Mouse (Mus musculus) inflammation-experienced regulatory T-cells, adult 16 weeks (primary cell): ENCODE data around the gene Bbof1. TPM values are rescaled to one million over a fixed set of nuclear protein-coding genes. Genes with fewer than 3 reads are reported as not detected.

Experiments used
- polyA plus RNA-seq: library from polyadenylated mRNA; unstranded; fragments of 100-300 nt; shearing (Covaris generic); gene quantifications from one replicate; pipeline ENCODE4 v1.2.1, GENCODE M21; 2017

Gene Bbof1
- 0.88 TPM for polyA plus RNA-seq

GRCm38 (mm10) chr12:84408819-84409507, at the start of gene Bbof1, which contains the start of gene Entpd5:
Bbof1 (plus strand) TSS chr12:84409071.
Entpd5 (minus strand) TSS chr12:84409029.

GRCm38 (mm10) chr12:84361555-84362489, 47.0 kb upstream of the Bbof1 start, which contains the start of the genes Coq6 and Fam161b:
Coq6 (plus strand) TSS chr12:84361657.
Fam161b (minus strand) TSS chr12:84361833.

GRCm38 (mm10) chr12:84416834-84417604, 8.1 kb downstream of the Bbof1 start, which contains the start of gene Rnf113a2:
Rnf113a2 (plus strand) TSS chr12:84417196.

GRCm38 (mm10) chr12:84450718-84451646, 42.1 kb downstream of the Bbof1 start, which contains the start of the genes Aldh6a1 and Lin52:
Aldh6a1 (minus strand) TSS chr12:84451004.
Lin52 (plus strand) TSS chr12:84451422.

Other genes starting within 250 kb of the Bbof1 start
- gene Elmsan1, start 190.2 kb upstream of the Bbof1 start, polyA plus RNA-seq = 32.9 TPM
- 39.0 TPM for gene Ptgr2, start 123.8 kb upstream of the Bbof1 start, polyA plus RNA-seq
- 74.8 TPM for gene Zfp410, start 92.2 kb upstream of the Bbof1 start, polyA plus RNA-seq
- 28.1 TPM for gene Coq6, start 47.4 kb upstream of the Bbof1 start, polyA plus RNA-seq
- gene Fam161b, start 47.2 kb upstream of the Bbof1 start, polyA plus RNA-seq = 0.91 TPM
- gene Entpd5, start within 50 bp of the Bbof1 start, polyA plus RNA-seq = 61.3 TPM
- gene Rnf113a2, start 8.1 kb downstream of the Bbof1 start, polyA plus RNA-seq = 36.0 TPM
- 27.6 TPM for gene Aldh6a1, start 41.9 kb downstream of the Bbof1 start, polyA plus RNA-seq
- gene Lin52, start 42.4 kb downstream of the Bbof1 start, polyA plus RNA-seq = 25.9 TPM
- gene Vsx2, start 160.7 kb downstream of the Bbof1 start, polyA plus RNA-seq = not detected
- gene Abcd4, start 208.3 kb downstream of the Bbof1 start, polyA plus RNA-seq = 29.4 TPM
- not detected for gene Vrtn, start 231.9 kb downstream of the Bbof1 start, polyA plus RNA-seq